ENCODE assay signal across 9 mouse cellular contexts in the genomic region with DNA sequence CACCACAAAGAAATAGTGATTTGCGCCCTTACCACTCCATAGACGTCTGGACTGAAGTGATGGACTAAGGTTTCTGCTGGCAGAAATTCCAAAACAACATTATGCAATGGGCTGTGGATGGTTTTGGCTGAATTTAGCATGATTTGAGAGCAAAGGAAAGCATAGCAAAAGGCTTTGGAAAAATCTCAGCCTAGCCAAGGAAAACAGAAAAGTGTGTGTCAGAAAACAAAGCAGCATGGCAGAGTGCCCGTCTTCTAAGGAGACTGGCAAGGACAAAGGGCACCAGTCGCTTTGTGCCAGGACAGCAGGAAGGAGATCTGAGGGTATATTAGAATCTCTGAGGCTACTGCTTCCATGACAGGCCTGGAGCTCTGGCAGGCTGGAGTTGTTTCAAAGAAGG. TPM values are rescaled to one million over a fixed set of nuclear protein-coding genes. Genes with fewer than 3 reads are reported as not detected.
DNase-seq lines count a peak whose midpoint lies in the region; ATAC-seq and TF ChIP-seq lines count a peak whose summit lies in the region.
"Had no signal": no experiment of that assay in that cellular context is flagged by ENCODE, and none has a peak within 500 bp of the region (broad histone marks: within the 10 kb centered on the region; RNA-seq: fewer than 3 reads in every experiment).

No protein-coding gene starts in this region.

- H3K36me3 ChIP-seq in forebrain, postnatal 0 days (ENCODE audit: insufficient read depth) = no peaks in the 10 kb centered on the region
- no peaks in the 10 kb centered on the region for H3K36me3 ChIP-seq in forebrain, embryonic 12.5 days (replicated peaks)

- H3K27me3 ChIP-seq in forebrain, postnatal 0 days (ENCODE audit: insufficient read depth, low read length) = no peaks in the 10 kb centered on the region
- no peaks in the 10 kb centered on the region for H3K27me3 ChIP-seq in forebrain, embryonic 12.5 days

- H3K4me3 ChIP-seq in forebrain, postnatal 0 days (ENCODE audit: low read depth, low read length) = no peak overlapping the region
- no peak overlapping the region for H3K4me3 ChIP-seq in forebrain, embryonic 12.5 days (replicated peaks)

- peak; percentile 50 for DNase-seq in forebrain, postnatal 0 days
- DNase-seq in 3T3-L1 (ENCODE audit: low read depth, low spot score) = peak; percentile 61
- DNase-seq in fibroblast of lung, adult 2 months (ENCODE audit: low read depth) = peak; percentile 99
- DNase-seq in layer of hippocampus, adult 9-11 months = peak; percentile 33
- no peak for DNase-seq in neural tube, embryonic 10.5 days (ENCODE audit: extremely low spot score, low spot score)
- no peak for DNase-seq in spleen, adult 12 weeks (ENCODE audit: low spot score)
- DNase-seq: lung, embryonic 14.5 days had no signal

- H3K9me3 ChIP-seq in forebrain, postnatal 0 days (ENCODE audit: low read length) = 0 out of 2 replicates have a peak, but pooled peaks cover 10% of the 10 kb centered on the region
- H3K9me3 ChIP-seq in forebrain, embryonic 12.5 days = no peaks in the 10 kb centered on the region

- WGBS in forebrain, postnatal 0 days = 42% methylated on average over 4 of the region's 4 CpGs
- 85% methylated on average over 4 of the region's 4 CpGs for WGBS in forebrain, embryonic 12.5 days

- H3K4me2 ChIP-seq in forebrain, postnatal 0 days (ENCODE audit: low read depth) = no peak overlapping the region
- no peak overlapping the region for H3K4me2 ChIP-seq in forebrain, embryonic 12.5 days
- H3K4me2 ChIP-seq: lung, embryonic 14.5 days had no signal

- ATAC-seq in forebrain, postnatal 0 days = peak; percentile 59; the same call in 1 of the 2 replicates
- no peak for ATAC-seq in forebrain, embryonic 12.5 days (ENCODE audit: low FRiP score)
- ATAC-seq in megakaryocyte, adult 5-6 weeks (ENCODE audit: poor library complexity, severe bottlenecking) = no peak

- no peak for TF ChIP-seq CTCF in forebrain, postnatal 0 days (IDR thresholded peaks at IDR 0.05; ENCODE audit: low read depth)

- H3K9ac ChIP-seq in forebrain, postnatal 0 days = no peak overlapping the region
- no peak overlapping the region for H3K9ac ChIP-seq in forebrain, embryonic 12.5 days
- H3K9ac ChIP-seq: lung, embryonic 14.5 days had no signal

- H3K4me1 ChIP-seq in forebrain, postnatal 0 days (ENCODE audit: insufficient read depth) = no peaks in the 10 kb centered on the region
- H3K4me1 ChIP-seq in forebrain, embryonic 12.5 days = no peaks in the 10 kb centered on the region

- no peak overlapping the region for H3K27ac ChIP-seq in forebrain, postnatal 0 days (ENCODE audit: low read depth, low read length)
- H3K27ac ChIP-seq in forebrain, embryonic 12.5 days = no peak overlapping the region

RNA-seq across cellular contexts. Expression of a gene that starts 17.9 kb away (rescaled TPM):
- total RNA-seq in forebrain, postnatal 0 days (2014; rRNA removed) = not detected in 2 replicates
- polyA plus RNA-seq in forebrain, postnatal 0 days (2015; fragmentation: Nextera tagmentation; extraction: Ambion mirVana) = not detected in 2 replicates
- polyA plus RNA-seq in forebrain, embryonic 12.5 days (2016; fragmentation: Nextera tagmentation; extraction: Ambion mirVana) = not detected in 2 replicates
- 0.18 TPM in 1 of 2 replicates, not detected in the other for total RNA-seq in megakaryocyte, adult 5-6 weeks (2015)
- total RNA-seq in megakaryocyte, adult 5-6 weeks (2017) = 0.04 TPM in 1 of 2 replicates, not detected in the other
- polyA plus RNA-seq: lung, embryonic 14.5 days had no signal

RNA-seq across cellular contexts. Expression of a gene that starts 43.6 kb away (rescaled TPM):
- not detected in 2 replicates for total RNA-seq in forebrain, postnatal 0 days (2014; rRNA removed)
- polyA plus RNA-seq in forebrain, postnatal 0 days (2015; fragmentation: Nextera tagmentation; extraction: Ambion mirVana) = not detected in 2 replicates
- polyA plus RNA-seq in forebrain, embryonic 12.5 days (2016; fragmentation: Nextera tagmentation; extraction: Ambion mirVana) = not detected in 2 replicates
- not detected in 2 replicates for total RNA-seq in megakaryocyte, adult 5-6 weeks (2015)
- not detected in 2 replicates for total RNA-seq in megakaryocyte, adult 5-6 weeks (2017)
- polyA plus RNA-seq: lung, embryonic 14.5 days had no signal

Comparison
In these comparisons a context has a peak if more than half of its experiments do, and no peak if none do; other contexts are left out.
1. DNase-seq: peak in forebrain, postnatal 0 days (single experiment), 3T3-L1 (single experiment), fibroblast of lung, adult 2 months (single experiment) and layer of hippocampus, adult 9-11 months (single experiment); none in neural tube, embryonic 10.5 days (single experiment) and spleen, adult 12 weeks (single experiment).